Comparison of ENCODE assay signal across 8 mouse cellular contexts in genomic region chr10:117455595-117456302, GRCm38 (mm10).
DNase-seq lines count a peak whose midpoint lies in the region; ATAC-seq and TF ChIP-seq lines count a peak whose summit lies in the region.

No protein-coding gene starts in this region.

- peak; percentile 67 for DNase-seq in forebrain, embryonic 10.5 days (ENCODE audit: extremely low spot score, low spot score)
- DNase-seq in 416B (ENCODE audit: low read depth), result peak; percentile 79
- DNase-seq in adrenal gland, adult 18-20 months (ENCODE audit: low spot score in 2 of 2), result peak; percentile 59 to 61
- DNase-seq in kidney, postnatal 0 days (ENCODE audit: low spot score), result peak; percentile 82
- peak; percentile 78 for DNase-seq in lung, postnatal 10 days

- no peak for ATAC-seq in forebrain, embryonic 16.5 days
- ATAC-seq in forebrain, embryonic 13.5 days, result peak; percentile 59; the same call in 1 of the 2 replicates
- 0 out of 2 replicates have a peak, but pooled peaks have one; percentile 1 for ATAC-seq in kidney, postnatal 0 days (replicated peaks; ENCODE audit: low FRiP score, low read depth)
- peak; percentile 72 for ATAC-seq in stomach, embryonic 14.5 days (ENCODE audit: insufficient number of reproducible peaks, insufficient read depth, low FRiP score, low read depth)

- no peak overlapping the region for H3K27ac ChIP-seq in forebrain, embryonic 10.5 days
- no peak overlapping the region for H3K27ac ChIP-seq in forebrain, embryonic 16.5 days (ENCODE audit: low read length)
- no peak overlapping the region for H3K27ac ChIP-seq in forebrain, embryonic 13.5 days
- H3K27ac ChIP-seq in kidney, postnatal 0 days, result no peak overlapping the region
- H3K27ac ChIP-seq in stomach, embryonic 14.5 days (ENCODE audit: low read length), result peak overlapping the region; percentile 74

- H3K9me3 ChIP-seq in forebrain, embryonic 10.5 days, result no peaks in the 10 kb centered on the region
- no peaks in the 10 kb centered on the region for H3K9me3 ChIP-seq in forebrain, embryonic 16.5 days (ENCODE audit: control insufficient read depth, low read length)
- no peaks in the 10 kb centered on the region for H3K9me3 ChIP-seq in forebrain, embryonic 13.5 days (replicated peaks)
- no peaks in the 10 kb centered on the region for H3K9me3 ChIP-seq in kidney, postnatal 0 days (replicated peaks; ENCODE audit: low read length)
- no peaks in the 10 kb centered on the region for H3K9me3 ChIP-seq in stomach, embryonic 14.5 days (ENCODE audit: control insufficient read depth, low read depth, low read length)

- H3K9ac ChIP-seq in forebrain, embryonic 16.5 days (replicated peaks; ENCODE audit: low read depth, low read length), result no peak overlapping the region
- H3K9ac ChIP-seq in forebrain, embryonic 13.5 days, result no peak overlapping the region
- no peak overlapping the region for H3K9ac ChIP-seq in kidney, postnatal 0 days (ENCODE audit: low read depth, low read length)
- H3K9ac ChIP-seq in stomach, embryonic 14.5 days (replicated peaks; ENCODE audit: low read depth, low read length), result no peak overlapping the region

- H3K27me3 ChIP-seq in forebrain, embryonic 10.5 days (ENCODE audit: poor library complexity, severe bottlenecking), result peaks cover 9% of the 10 kb centered on the region
- H3K27me3 ChIP-seq in forebrain, embryonic 16.5 days (replicated peaks; ENCODE audit: control insufficient read depth, insufficient read depth, low read length), result no peaks in the 10 kb centered on the region
- peaks cover 2% of the 10 kb centered on the region; the same call in 1 of the 2 replicates for H3K27me3 ChIP-seq in forebrain, embryonic 13.5 days
- no peaks in the 10 kb centered on the region for H3K27me3 ChIP-seq in kidney, postnatal 0 days (ENCODE audit: insufficient read depth, low read length)
- no peaks in the 10 kb centered on the region for H3K27me3 ChIP-seq in stomach, embryonic 14.5 days (ENCODE audit: control insufficient read depth, insufficient read depth, low read length)

- H3K36me3 ChIP-seq in forebrain, embryonic 10.5 days (replicated peaks), result no peaks in the 10 kb centered on the region
- no peaks in the 10 kb centered on the region for H3K36me3 ChIP-seq in forebrain, embryonic 16.5 days (ENCODE audit: control insufficient read depth, insufficient read depth)
- H3K36me3 ChIP-seq in forebrain, embryonic 13.5 days (ENCODE audit: poor library complexity, severe bottlenecking), result no peaks in the 10 kb centered on the region
- H3K36me3 ChIP-seq in kidney, postnatal 0 days (ENCODE audit: insufficient read depth, low read length), result no peaks in the 10 kb centered on the region
- H3K36me3 ChIP-seq in stomach, embryonic 14.5 days (ENCODE audit: control insufficient read depth, insufficient read depth, low read length), result no peaks in the 10 kb centered on the region

- peak; percentile 78 for TF ChIP-seq CTCF in kidney, postnatal 0 days (IDR thresholded peaks at IDR 0.05; ENCODE audit: low read depth)

- H3K4me1 ChIP-seq in forebrain, embryonic 10.5 days, result peaks cover 19% of the 10 kb centered on the region
- no peaks in the 10 kb centered on the region for H3K4me1 ChIP-seq in forebrain, embryonic 16.5 days (replicated peaks; ENCODE audit: control insufficient read depth, insufficient read depth, low read length)
- 0 out of 2 replicates have a peak, but pooled peaks cover 7% of the 10 kb centered on the region for H3K4me1 ChIP-seq in forebrain, embryonic 13.5 days
- H3K4me1 ChIP-seq in kidney, postnatal 0 days (replicated peaks; ENCODE audit: insufficient read depth, low read length), result 0 out of 2 replicates have a peak, but pooled peaks cover 7% of the 10 kb centered on the region
- no peaks in the 10 kb centered on the region for H3K4me1 ChIP-seq in stomach, embryonic 14.5 days (ENCODE audit: control insufficient read depth, insufficient read depth, low read length)

- 79% methylated on average over 9 of the region's 9 CpGs for WGBS in forebrain, embryonic 10.5 days
- WGBS in forebrain, embryonic 16.5 days, result 78% methylated on average over 9 of the region's 9 CpGs
- 74% methylated on average over 9 of the region's 9 CpGs for WGBS in forebrain, embryonic 13.5 days
- 51% methylated on average over 9 of the region's 9 CpGs for WGBS in kidney, postnatal 0 days
- WGBS in stomach, embryonic 14.5 days, result 41% methylated on average over 9 of the region's 9 CpGs

- no peak overlapping the region for H3K4me2 ChIP-seq in forebrain, embryonic 16.5 days (ENCODE audit: low read length)
- H3K4me2 ChIP-seq in forebrain, embryonic 13.5 days, result no peak overlapping the region
- no peak overlapping the region for H3K4me2 ChIP-seq in kidney, postnatal 0 days (ENCODE audit: low read length)
- no peak overlapping the region for H3K4me2 ChIP-seq in stomach, embryonic 14.5 days (replicated peaks; ENCODE audit: low read depth, low read length)

- H3K4me3 ChIP-seq in forebrain, embryonic 10.5 days, result no peak overlapping the region
- H3K4me3 ChIP-seq in forebrain, embryonic 16.5 days (replicated peaks; ENCODE audit: low read length), result no peak overlapping the region
- H3K4me3 ChIP-seq in forebrain, embryonic 13.5 days, result no peak overlapping the region
- H3K4me3 ChIP-seq in kidney, postnatal 0 days (replicated peaks; ENCODE audit: low read depth, low read length), result no peak overlapping the region
- no peak overlapping the region for H3K4me3 ChIP-seq in stomach, embryonic 14.5 days (ENCODE audit: low read depth, low read length)
